Mouse (Mus musculus): ENCODE data around the gene Ano10. TPM values are rescaled to one million over a fixed set of nuclear protein-coding genes. Genes with fewer than 3 reads are reported as not detected.

Ano10 gene
- polyA plus RNA-seq, 1 experiment from 2014 or later = 31.9 TPM

DNA sequence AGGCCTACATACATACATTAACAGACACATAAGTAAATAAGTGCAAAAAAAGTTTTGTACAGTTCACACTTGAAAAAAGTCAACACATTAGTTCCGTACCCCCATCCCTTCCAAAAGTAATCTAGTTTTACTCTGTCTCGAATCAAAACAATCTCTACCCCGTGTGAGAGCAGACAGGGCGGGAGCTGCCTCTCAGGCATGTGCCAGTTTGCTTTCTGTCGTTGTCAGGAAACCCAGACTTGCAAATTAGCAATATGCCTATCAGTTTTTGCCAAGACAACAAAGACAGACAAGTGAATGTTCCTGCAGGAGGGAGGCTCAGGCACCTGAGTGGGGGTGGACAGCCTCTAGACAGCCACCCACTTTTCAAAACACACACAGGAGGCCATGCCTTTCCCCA lies 100.9 kb downstream of the Ano10 start:
- no peaks in the 10 kb centered on the region for H3K9me3 ChIP-seq
- H3K4me1 ChIP-seq = peaks cover 18% of the 10 kb centered on the region; the same call in 1 of the 2 replicates
- H3K4me2 ChIP-seq = no peak overlapping the region
- no peak for ATAC-seq (ENCODE audit: borderline replicate concordance, extremely low read depth, low FRiP score, low TSS enrichment)
- 55% methylated on average over 5 of the region's 5 CpGs for WGBS
- H3K36me3 ChIP-seq = no peaks in the 10 kb centered on the region
- no peaks in the 10 kb centered on the region for H3K27me3 ChIP-seq
- no peak overlapping the region for H3K4me3 ChIP-seq
- no peak overlapping the region for H3K27ac ChIP-seq
- no peak overlapping the region for H3K9ac ChIP-seq

- H3K4me1 ChIP-seq = no peaks in the 10 kb centered on the region
- H3K9ac ChIP-seq = no peak overlapping the region
- ATAC-seq (ENCODE audit: borderline replicate concordance, extremely low read depth, low FRiP score, low TSS enrichment) = no peak
- H3K27me3 ChIP-seq = no peaks in the 10 kb centered on the region
- no peak overlapping the region for H3K4me2 ChIP-seq
- H3K27ac ChIP-seq = no peak overlapping the region
- no peaks in the 10 kb centered on the region for H3K36me3 ChIP-seq
- H3K4me3 ChIP-seq = no peak overlapping the region
- WGBS = 32% methylated on average over 1 of the region's 1 CpGs
- H3K9me3 ChIP-seq = no peaks in the 10 kb centered on the region
Measured at GRCm38 (mm10) chr9:122188724-122189123, 105.5 kb downstream of the Ano10 start.

DNA sequence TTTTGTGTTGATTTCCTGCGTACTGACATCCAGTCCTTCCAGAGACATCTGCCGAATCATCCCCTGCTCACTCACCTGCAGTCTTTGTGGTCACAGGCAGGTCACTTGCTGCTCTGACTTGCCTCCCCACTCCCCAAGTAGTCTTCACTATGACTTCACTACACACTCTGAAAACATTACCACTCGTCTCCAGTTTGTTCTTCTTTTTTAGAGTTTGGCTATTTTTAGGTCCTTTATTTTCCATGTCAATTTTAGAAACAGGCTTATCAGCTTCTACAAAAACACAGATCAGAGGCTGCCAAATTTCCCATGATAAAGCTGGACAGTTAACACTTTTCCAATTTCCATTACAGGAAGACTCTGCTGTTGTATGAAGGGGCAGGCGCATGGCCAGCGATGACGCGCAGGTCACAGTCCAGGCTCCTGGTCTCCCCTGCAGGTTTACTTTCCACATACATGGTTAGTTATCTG lies 106.7 kb downstream of the Ano10 start:
- Histone ChIP-seq H3K27ac (no peak overlapping the region), H3K4me3 (no peak overlapping the region), H3K4me1 (no peaks in the 10 kb centered on the region), H3K36me3 (no peaks in the 10 kb centered on the region), H3K4me2 (no peak overlapping the region), H3K27me3 (no peaks in the 10 kb centered on the region), H3K9me3 (no peaks in the 10 kb centered on the region), H3K9ac (no peak overlapping the region)
- WGBS = 69% methylated on average over 7 of the region's 7 CpGs
- ATAC-seq (ENCODE audit: borderline replicate concordance, extremely low read depth, low FRiP score, low TSS enrichment) = no peak

DNA sequence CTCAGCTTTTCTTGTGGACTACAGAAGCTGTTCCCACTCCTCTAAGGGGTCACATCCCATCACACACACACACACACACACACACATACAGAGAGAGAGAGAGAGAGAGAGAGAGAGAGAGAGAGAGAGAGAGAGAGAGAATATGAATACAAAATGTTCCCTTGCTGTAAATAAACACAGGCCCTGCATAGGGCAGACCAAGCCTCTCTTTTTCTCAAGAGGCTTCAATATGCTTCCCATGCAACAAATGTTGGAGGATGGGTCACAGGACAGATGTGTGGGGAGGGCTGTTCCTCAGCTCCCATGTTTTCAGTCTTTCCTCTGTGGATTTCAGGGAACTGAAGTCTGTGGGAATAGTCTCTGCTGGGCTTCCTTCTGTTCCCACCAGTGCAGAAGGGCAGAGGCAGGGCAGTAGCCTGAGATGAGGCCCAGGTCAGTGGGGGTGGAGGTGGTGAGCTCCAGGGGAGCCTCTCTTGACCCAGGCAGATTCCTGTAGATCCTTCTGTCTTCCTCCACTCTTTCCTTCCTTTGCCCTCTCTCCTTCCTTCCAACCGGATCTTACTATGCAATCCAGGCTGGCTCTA lies 107.5 kb downstream of the Ano10 start:
- Histone ChIP-seq H3K36me3 (no peaks in the 10 kb centered on the region), H3K9me3 (no peaks in the 10 kb centered on the region), H3K4me1 (no peaks in the 10 kb centered on the region), H3K27ac (no peak overlapping the region), H3K4me3 (no peak overlapping the region), H3K9ac (no peak overlapping the region), H3K4me2 (no peak overlapping the region), H3K27me3 (no peaks in the 10 kb centered on the region)
- WGBS = 40% methylated on average over 1 of the region's 1 CpGs
- ATAC-seq (ENCODE audit: borderline replicate concordance, extremely low read depth, low FRiP score, low TSS enrichment) = no peak

GRCm38 (mm10) chr9:122185953-122186352 lies 108.3 kb downstream of the Ano10 start:
- no peaks in the 10 kb centered on the region for H3K36me3 ChIP-seq
- no peaks in the 10 kb centered on the region for H3K4me1 ChIP-seq
- 0 out of 2 replicates have a peak overlapping the region, but pooled peaks have one; percentile 7 for H3K27ac ChIP-seq
- H3K4me3 ChIP-seq = no peak overlapping the region
- WGBS = 85% methylated on average over 6 of the region's 6 CpGs
- H3K9ac ChIP-seq = no peak overlapping the region
- no peaks in the 10 kb centered on the region for H3K27me3 ChIP-seq
- ATAC-seq (ENCODE audit: borderline replicate concordance, extremely low read depth, low FRiP score, low TSS enrichment) = no peak
- H3K4me2 ChIP-seq = no peak overlapping the region
- no peaks in the 10 kb centered on the region for H3K9me3 ChIP-seq

DNA sequence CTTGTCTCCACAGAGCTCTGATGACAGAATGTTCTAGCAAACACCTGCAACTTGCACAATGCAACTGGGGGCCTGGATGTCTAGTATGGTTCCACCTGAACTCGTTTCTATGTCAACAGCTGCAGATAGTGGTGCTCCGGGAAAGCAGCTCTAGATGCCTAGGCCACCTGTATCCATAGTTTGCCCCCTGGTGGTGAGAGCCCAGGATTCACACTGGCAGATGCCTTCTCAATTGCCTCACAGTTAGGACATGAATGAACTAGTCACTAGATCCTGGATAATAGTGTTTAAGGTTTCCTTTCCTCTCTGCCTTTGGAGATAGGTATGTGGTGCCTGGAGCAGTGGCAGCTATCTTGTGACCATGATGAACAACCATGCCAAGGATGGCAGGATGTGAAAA lies 109.2 kb downstream of the Ano10 start:
- H3K27ac ChIP-seq = no peak overlapping the region
- H3K36me3 ChIP-seq = no peaks in the 10 kb centered on the region
- no peaks in the 10 kb centered on the region for H3K27me3 ChIP-seq
- no peaks in the 10 kb centered on the region for H3K4me1 ChIP-seq
- ATAC-seq (ENCODE audit: borderline replicate concordance, extremely low read depth, low FRiP score, low TSS enrichment) = no peak
- WGBS = 8% methylated on average over 2 of the region's 2 CpGs
- H3K9ac ChIP-seq = no peak overlapping the region
- no peaks in the 10 kb centered on the region for H3K9me3 ChIP-seq
- H3K4me2 ChIP-seq = no peak overlapping the region
- no peak overlapping the region for H3K4me3 ChIP-seq

DNA sequence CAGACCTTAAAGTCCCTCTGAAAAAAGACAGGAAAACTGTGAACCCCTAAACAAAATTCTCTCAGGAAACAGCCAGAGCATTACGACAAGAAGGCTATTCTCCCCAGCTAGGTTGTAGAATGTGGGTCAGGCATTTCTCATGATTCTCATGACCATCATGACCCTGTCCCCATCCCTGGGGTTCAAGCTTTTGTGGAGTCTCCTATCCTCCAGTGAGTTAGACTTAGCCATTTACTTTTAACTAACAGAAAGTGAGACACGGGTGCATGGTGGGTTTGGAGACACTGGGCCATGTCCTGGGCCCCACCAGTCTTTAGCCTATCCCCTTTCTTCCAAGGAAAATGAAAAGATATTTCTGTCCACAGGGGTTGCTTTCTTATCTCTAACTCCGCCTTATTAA lies 109.9 kb downstream of the Ano10 start:
- Histone ChIP-seq H3K4me3 (no peak overlapping the region), H3K9ac (no peak overlapping the region), H3K4me2 (no peak overlapping the region), H3K36me3 (no peaks in the 10 kb centered on the region), H3K27me3 (no peaks in the 10 kb centered on the region), H3K4me1 (no peaks in the 10 kb centered on the region), H3K9me3 (no peaks in the 10 kb centered on the region), H3K27ac (no peak overlapping the region)
- WGBS = 80% methylated on average over 3 of the region's 3 CpGs
- no peak for ATAC-seq (ENCODE audit: borderline replicate concordance, extremely low read depth, low FRiP score, low TSS enrichment)

DNA sequence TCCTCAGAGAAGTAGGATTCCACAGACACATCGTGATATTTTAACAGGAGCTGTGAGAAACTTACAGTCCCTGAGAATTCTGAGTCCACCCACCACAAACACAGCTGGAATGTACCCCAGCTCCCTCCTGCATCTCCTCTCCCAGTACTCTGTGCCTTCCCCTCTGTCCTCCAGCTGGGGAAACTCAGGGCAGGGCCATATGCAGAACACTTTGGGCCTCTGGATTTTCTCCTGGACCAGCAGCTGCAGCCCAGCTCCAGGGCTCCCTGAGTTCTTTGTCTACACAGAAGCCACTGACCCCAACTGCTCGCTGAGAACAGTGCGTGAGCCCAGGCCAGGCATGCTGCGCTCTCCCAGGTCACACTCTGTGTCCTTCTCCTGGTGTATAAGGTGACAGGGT lies 111.1 kb downstream of the Ano10 start:
- no peaks in the 10 kb centered on the region for H3K27me3 ChIP-seq
- H3K9me3 ChIP-seq = no peaks in the 10 kb centered on the region
- 72% methylated on average over 4 of the region's 4 CpGs for WGBS

GRCm38 (mm10) chr9:122180105-122180504 lies 114.1 kb downstream of the Ano10 start:
- Histone ChIP-seq H3K9me3 (no peaks in the 10 kb centered on the region), H3K36me3 (no peaks in the 10 kb centered on the region), H3K27me3 (no peaks in the 10 kb centered on the region), H3K4me2 (no peak overlapping the region), H3K27ac (no peak overlapping the region), H3K4me1 (no peaks in the 10 kb centered on the region), H3K9ac (no peak overlapping the region), H3K4me3 (no peak overlapping the region)
- WGBS = 79% methylated on average over 3 of the region's 3 CpGs
- ATAC-seq (ENCODE audit: borderline replicate concordance, extremely low read depth, low FRiP score, low TSS enrichment) = no peak

More for the DNA sequence above, 111.1 kb downstream of the Ano10 start:
- Histone ChIP-seq H3K4me2 (no peak overlapping the region), H3K27ac (no peak overlapping the region), H3K4me1 (no peaks in the 10 kb centered on the region), H3K9ac (no peak overlapping the region), H3K4me3 (no peak overlapping the region), H3K36me3 (no peaks in the 10 kb centered on the region)
- ATAC-seq (ENCODE audit: borderline replicate concordance, extremely low read depth, low FRiP score, low TSS enrichment) = no peak

DNA sequence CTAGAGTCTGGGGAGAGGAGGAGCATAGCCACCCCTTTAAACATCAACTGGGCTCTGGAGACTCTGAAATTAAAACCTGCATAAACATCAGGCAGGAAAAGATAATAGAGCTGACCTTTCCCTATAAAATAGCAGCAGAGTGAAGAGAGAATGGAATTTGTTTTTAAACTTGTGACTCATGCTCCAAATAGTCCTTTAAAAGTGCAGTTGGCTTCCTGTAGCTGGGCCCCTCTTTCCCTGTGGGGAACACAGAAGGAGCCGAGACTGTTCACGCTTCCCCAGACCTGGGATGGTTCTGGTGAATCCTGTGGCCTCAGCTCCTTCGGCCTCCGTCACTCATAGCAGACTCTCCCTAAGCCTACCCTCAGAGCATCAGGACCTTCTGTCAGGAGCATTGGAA lies 115.8 kb downstream of the Ano10 start:
- no peak overlapping the region for H3K4me2 ChIP-seq
- ATAC-seq (ENCODE audit: borderline replicate concordance, extremely low read depth, low FRiP score, low TSS enrichment) = no peak
- H3K27me3 ChIP-seq = no peaks in the 10 kb centered on the region
- no peaks in the 10 kb centered on the region for H3K36me3 ChIP-seq
- H3K4me3 ChIP-seq = no peak overlapping the region
- H3K9me3 ChIP-seq = no peaks in the 10 kb centered on the region
- WGBS = 35% methylated on average over 4 of the region's 4 CpGs
- no peak overlapping the region for H3K9ac ChIP-seq
- no peak overlapping the region for H3K27ac ChIP-seq
- no peaks in the 10 kb centered on the region for H3K4me1 ChIP-seq

DNA sequence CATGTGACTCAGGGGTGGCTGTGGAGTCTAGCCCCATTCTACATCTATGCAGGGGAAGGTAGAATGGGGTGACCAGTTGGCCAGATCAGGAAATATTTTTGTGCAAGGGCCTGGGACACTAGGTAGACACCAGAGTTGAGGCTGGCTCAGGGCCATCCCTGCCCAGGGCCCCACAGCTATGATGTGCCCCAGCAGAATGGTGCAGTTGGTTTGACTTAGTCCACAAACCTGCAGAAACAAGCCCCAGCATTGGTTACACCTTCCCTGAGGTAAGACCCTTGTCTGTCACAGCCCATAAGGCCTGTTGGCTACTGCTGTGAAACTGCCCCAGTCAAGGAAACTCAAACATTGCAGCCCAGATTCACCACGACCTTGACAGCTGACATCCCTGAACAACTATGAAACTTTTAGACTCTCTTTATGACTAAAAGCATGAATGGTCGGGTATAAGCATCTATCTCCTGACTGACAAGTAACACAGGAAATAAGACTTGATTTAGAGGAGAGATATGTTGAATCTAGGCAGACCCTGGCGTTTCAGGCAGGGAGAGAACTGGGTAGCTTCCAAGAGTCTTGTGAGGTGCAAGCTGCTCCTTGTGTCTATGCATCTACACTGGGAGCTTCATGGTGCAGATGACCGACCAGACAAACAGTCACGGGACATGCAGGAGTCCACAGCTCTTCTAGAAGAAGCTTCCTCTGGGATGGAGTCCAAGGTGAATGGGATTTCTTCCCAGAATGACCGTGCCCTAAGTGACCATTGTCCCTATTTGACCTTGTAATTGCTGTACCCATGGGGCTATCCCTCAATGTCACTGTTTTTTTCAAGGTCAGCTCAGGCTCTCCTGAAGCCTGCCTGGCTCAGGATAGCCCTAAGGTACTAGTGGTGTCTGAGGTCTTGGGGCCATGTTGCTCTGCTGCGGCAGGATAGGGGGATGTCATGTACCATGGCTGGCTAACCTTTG lies 116.7 kb downstream of the Ano10 start:
- H3K4me2 ChIP-seq = no peak overlapping the region
- 64% methylated on average over 7 of the region's 7 CpGs for WGBS
- no peak for ATAC-seq (ENCODE audit: borderline replicate concordance, extremely low read depth, low FRiP score, low TSS enrichment)
- no peak overlapping the region for H3K4me3 ChIP-seq
- no peak overlapping the region for H3K9ac ChIP-seq
- H3K9me3 ChIP-seq = no peaks in the 10 kb centered on the region
- H3K4me1 ChIP-seq = no peaks in the 10 kb centered on the region
- no peak overlapping the region for H3K27ac ChIP-seq
- H3K36me3 ChIP-seq = no peaks in the 10 kb centered on the region
- no peaks in the 10 kb centered on the region for H3K27me3 ChIP-seq

DNA sequence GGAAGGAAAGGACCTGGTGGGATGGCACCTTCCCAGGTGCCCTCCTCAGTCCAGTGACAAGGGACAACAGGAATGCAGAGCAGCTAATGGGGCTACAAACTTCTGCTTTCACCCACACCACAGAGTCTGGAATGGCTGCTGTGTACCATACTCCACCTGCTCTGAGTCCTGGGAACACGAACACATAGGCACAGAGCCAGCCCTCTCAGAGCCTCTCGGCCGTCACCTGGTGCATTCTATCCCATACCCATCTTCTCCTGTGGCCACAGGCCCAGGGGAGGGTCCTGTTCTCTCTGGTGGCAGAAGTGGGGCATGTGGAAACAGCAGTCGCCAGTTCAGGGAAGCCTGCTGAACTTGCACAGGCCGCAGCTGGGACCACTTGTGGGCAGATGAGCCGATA lies 119.5 kb downstream of the Ano10 start:
- 87% methylated on average over 6 of the region's 6 CpGs for WGBS
- no peak for ATAC-seq (ENCODE audit: borderline replicate concordance, extremely low read depth, low FRiP score, low TSS enrichment)

More for the DNA sequence above, 119.5 kb downstream of the Ano10 start:
- Histone ChIP-seq H3K4me2 (no peak overlapping the region), H3K4me3 (no peak overlapping the region), H3K27me3 (no peaks in the 10 kb centered on the region), H3K36me3 (peaks cover 18% of the 10 kb centered on the region; the same call in 1 of the 2 replicates), H3K4me1 (no peaks in the 10 kb centered on the region), H3K27ac (no peak overlapping the region), H3K9ac (no peak overlapping the region), H3K9me3 (no peaks in the 10 kb centered on the region)
